Comparison of ENCODE assay signal across 8 mouse cellular contexts in genomic region chr6:5298092-5298554, GRCm38 (mm10). TPM values are rescaled to one million over a fixed set of nuclear protein-coding genes. Genes with fewer than 3 reads are reported as not detected.
A peak's percentile ranks its signal among the peaks of the same experiment; 100 is the strongest.
DNase-seq lines count a peak whose midpoint lies in the region; ATAC-seq and TF ChIP-seq lines count a peak whose summit lies in the region.

Pon2 (minus strand) TSS chr6:5298455.

- H3K4me2 ChIP-seq in forebrain, embryonic 15.5 days (replicated peaks), result peak within 1 kb of the TSS; percentile 94
- peak within 1 kb of the TSS; percentile 80 for H3K4me2 ChIP-seq in lung, embryonic 16.5 days (ENCODE audit: low read depth, low read length)

- H3K9me3 ChIP-seq in E14TG2a.4 (ENCODE audit: low read length), result no peaks in the 10 kb centered on the region
- no peaks in the 10 kb centered on the region for H3K9me3 ChIP-seq in forebrain, embryonic 15.5 days
- no peaks in the 10 kb centered on the region for H3K9me3 ChIP-seq in lung, embryonic 16.5 days (ENCODE audit: control insufficient read depth, low read length)

- WGBS in forebrain, embryonic 15.5 days, result 0% methylated on average over 41 of the region's 47 CpGs
- under 1% methylated on average over 32 of the region's 47 CpGs for WGBS in lung, embryonic 16.5 days

- peak; percentile 86 for DNase-seq in brain, embryonic 14.5 days (ENCODE audit: low read depth)
- DNase-seq in heart, postnatal 25 days (ENCODE audit: low spot score), result peak; percentile 73
- DNase-seq in layer of hippocampus, adult 18-20 months (ENCODE audit: low spot score in 2 of 2), result peak; percentile 13 to 53
- peak; percentile 81 for DNase-seq in ovary, adult 18-20 months (ENCODE audit: low spot score)
- peak; percentile 89 for DNase-seq in thymus, postnatal 25 days

- peak within 1 kb of the TSS; percentile 72 for H3K27ac ChIP-seq in forebrain, embryonic 15.5 days (replicated peaks)
- peak within 1 kb of the TSS; percentile 97 for H3K27ac ChIP-seq in lung, embryonic 16.5 days (ENCODE audit: low read length)

- no peak for TF ChIP-seq CTCF in E14TG2a.4 (conservative IDR thresholded peaks at IDR 0.05; ENCODE audit: low read length)
- no peak for TF ChIP-seq CTCF in brain, embryonic 14.5 days (IDR thresholded peaks at IDR 0.05; ENCODE audit: borderline replicate concordance, extremely low read depth, insufficient read depth, insufficient read length)

- ATAC-seq in forebrain, embryonic 15.5 days (replicated peaks), result peak; percentile 95
- peak; percentile 97 for ATAC-seq in lung, embryonic 16.5 days (ENCODE audit: low read depth)

- peak within 1 kb of the TSS; percentile 61 for H3K9ac ChIP-seq in forebrain, embryonic 15.5 days (replicated peaks)
- H3K9ac ChIP-seq in lung, embryonic 16.5 days (ENCODE audit: low read length), result peak within 1 kb of the TSS; percentile 93

- intact Hi-C loops in heart, postnatal 25 days (cut with DNase I), result loop anchor here (5.0 kb wide), 3 partner anchors 41 to 214 kb away; partner anchors contain the start of genes Asb4 and Pon3

- H3K4me3 ChIP-seq in E14TG2a.4 (replicated peaks; ENCODE audit: low read length), result peak within 1 kb of the TSS; percentile 77
- peak within 1 kb of the TSS; percentile 60 for H3K4me3 ChIP-seq in forebrain, embryonic 15.5 days
- H3K4me3 ChIP-seq in lung, embryonic 16.5 days (ENCODE audit: low read length), result peak within 1 kb of the TSS; percentile 80

- H3K36me3 ChIP-seq in E14TG2a.4 (ENCODE audit: insufficient read depth, low read length), result no peaks in the 10 kb centered on the region
- H3K36me3 ChIP-seq in forebrain, embryonic 15.5 days, result no peaks in the 10 kb centered on the region
- no peaks in the 10 kb centered on the region for H3K36me3 ChIP-seq in lung, embryonic 16.5 days (ENCODE audit: control insufficient read depth, insufficient read depth, low read length)

- peak; percentile 62 for TF ChIP-seq POLR2A in brain, embryonic 14.5 days (IDR thresholded peaks at IDR 0.05; ENCODE audit: borderline replicate concordance, extremely low read depth, insufficient read depth, insufficient read length, poor library complexity, severe bottlenecking)

- H3K27me3 ChIP-seq in E14TG2a.4 (ENCODE audit: insufficient read depth, low read length), result peaks cover 46% of the 10 kb centered on the region
- no peaks in the 10 kb centered on the region for H3K27me3 ChIP-seq in forebrain, embryonic 15.5 days
- H3K27me3 ChIP-seq in lung, embryonic 16.5 days (ENCODE audit: control insufficient read depth, insufficient read depth, low read depth, low read length), result no peaks in the 10 kb centered on the region

- H3K4me1 ChIP-seq in E14TG2a.4 (replicated peaks; ENCODE audit: low read depth, low read length), result 0 out of 2 replicates have a peak, but pooled peaks cover 11% of the 10 kb centered on the region
- peaks cover 11% of the 10 kb centered on the region for H3K4me1 ChIP-seq in forebrain, embryonic 15.5 days
- H3K4me1 ChIP-seq in lung, embryonic 16.5 days (replicated peaks; ENCODE audit: control insufficient read depth, insufficient read depth, low read length), result 0 out of 2 replicates have a peak, but pooled peaks cover 2% of the 10 kb centered on the region

RNA-seq across cellular contexts. Expression of gene Pon2, which starts in this region (rescaled TPM):
- polyA plus RNA-seq in brain, embryonic 14.5 days (2012; rRNA removed), result 9.7 and 14.0 TPM in 2 replicates
- polyA plus RNA-seq in forebrain, embryonic 15.5 days (2015; fragmentation: Nextera tagmentation; extraction: Ambion mirVana), result 20.6 and 21.8 TPM in 2 replicates
- 10 to 100 TPM; 15.6 to 18.3 TPM for total RNA-seq in heart, postnatal 25 days (2021)
- total RNA-seq in layer of hippocampus, adult 18-20 months (2021), result 10 to 100 TPM; 19.1 to 21.8 TPM
- polyA plus RNA-seq in lung, embryonic 16.5 days (2015; fragmentation: Nextera tagmentation; extraction: Ambion mirVana), result 54.8 and 63.6 TPM in 2 replicates

Comparison
In these comparisons a context has a peak if more than half of its experiments do, and no peak if none do; other contexts are left out.
1. Peak in every context shown above with its lines: DNase-seq, ATAC-seq, H3K4me3 ChIP-seq and H3K27ac ChIP-seq.
2. DNase-seq: peak in every context shown above with its lines; median percentile 89 in thymus, postnatal 25 days; 86 in brain, embryonic 14.5 days; 81 in ovary, adult 18-20 months; 73 in heart, postnatal 25 days; 33 in layer of hippocampus, adult 18-20 months.